Comparison of ENCODE assay signal across 26 mouse cellular contexts in genomic region chr15:75190560-75190959, GRCm38 (mm10). TPM values are rescaled to one million over a fixed set of nuclear protein-coding genes. Genes with fewer than 3 reads are reported as not detected.
A peak's percentile ranks its signal among the peaks of the same experiment; 100 is the strongest.
DNase-seq lines count a peak whose midpoint lies in the region; ATAC-seq and TF ChIP-seq lines count a peak whose summit lies in the region.
"Not testable (repeated sequence)": the region's sequence is repeated elsewhere in the genome, so short reads cannot be mapped to it uniquely, and the experiment has no call there.
"Had no signal": no experiment of that assay in that cellular context is flagged by ENCODE, and none has a peak within 500 bp of the region (broad histone marks: within the 10 kb centered on the region; RNA-seq: fewer than 3 reads in every experiment).

No protein-coding gene starts in this region.

- not testable (repeated sequence) for H3K9me3 ChIP-seq in forebrain, postnatal 0 days (ENCODE audit: low read length); liver, postnatal 0 days (ENCODE audit: low read length); midbrain, postnatal 0 days (ENCODE audit: low read length)

- not testable (repeated sequence) for TF ChIP-seq EP300 in liver, postnatal 0 days (IDR thresholded peaks at IDR 0.05; ENCODE audit: low read depth)

- H3K9ac ChIP-seq in forebrain, postnatal 0 days; liver, postnatal 0 days (replicated peaks); midbrain, postnatal 0 days (replicated peaks; ENCODE audit: low read length, poor library complexity, severe bottlenecking): not testable (repeated sequence)

- DNase-seq in Patski (ENCODE audit: low read depth, low spot score); forebrain, postnatal 0 days; liver, postnatal 0 days; midbrain, postnatal 0 days (ENCODE audit: low spot score): not testable (repeated sequence)
- peak; percentile 18 for DNase-seq in heart, postnatal 4 days
- peak; percentile 25 for DNase-seq in kidney, postnatal 10 days
- DNase-seq in thymus, postnatal 14 days = peak; percentile 42

- H3K27me3 ChIP-seq in Patski; forebrain, postnatal 0 days (ENCODE audit: insufficient read depth, low read length); liver, postnatal 0 days (ENCODE audit: insufficient read depth, low read length); midbrain, postnatal 0 days (ENCODE audit: insufficient read depth, low read length): not testable (repeated sequence)

- not testable (repeated sequence) for ATAC-seq in Patski; forebrain, postnatal 0 days; liver, postnatal 0 days; midbrain, postnatal 0 days (ENCODE audit: low FRiP score)

- POLR2A ChIA-PET in Patski (lab: Charles Lee) = not testable (repeated sequence)

- TF ChIP-seq CTCF in Patski (IDR thresholded peaks at IDR 0.05) = peak; percentile 75
- peak; percentile 42 for TF ChIP-seq CTCF in forebrain, postnatal 0 days (IDR thresholded peaks at IDR 0.05; ENCODE audit: low read depth)
- peak; percentile 54 for TF ChIP-seq CTCF in liver, postnatal 0 days (IDR thresholded peaks at IDR 0.05; ENCODE audit: low read depth)
- TF ChIP-seq CTCF in midbrain, postnatal 0 days (IDR thresholded peaks at IDR 0.05) = peak; percentile 57

- in situ Hi-C loops in Patski (cut with MboI; ENCODE audit: low pct_unique_long_range_greater_than_20kb) = not testable (repeated sequence)

- H3K36me3 ChIP-seq in forebrain, postnatal 0 days (ENCODE audit: insufficient read depth); liver, postnatal 0 days (replicated peaks; ENCODE audit: insufficient read depth, low read length); midbrain, postnatal 0 days (ENCODE audit: insufficient read depth, low read length): not testable (repeated sequence)

- H3K4me3 ChIP-seq in forebrain, postnatal 0 days (ENCODE audit: low read depth, low read length); liver, postnatal 0 days (ENCODE audit: low read depth, low read length); midbrain, postnatal 0 days (ENCODE audit: low read depth, low read length): not testable (repeated sequence)

- CTCF ChIA-PET in Patski (lab: Charles Lee) = interaction anchor here (0.8 to 1.7 kb wide), 4 partner anchors 9 to 101 kb away, joined by 3 to 4 read pairs (median 3); no protein-coding TSS in a partner anchor

- WGBS in forebrain, postnatal 0 days = 5% methylated on average over 1 of the region's 3 CpGs
- WGBS in liver, postnatal 0 days (ENCODE audit: insufficient replicate concordance) = 2% methylated on average over 1 of the region's 3 CpGs
- WGBS in midbrain, postnatal 0 days = 0% methylated on average over 1 of the region's 3 CpGs

- not testable (repeated sequence) for H3K27ac ChIP-seq in forebrain, postnatal 0 days (ENCODE audit: low read depth, low read length); liver, postnatal 0 days (ENCODE audit: low read depth); midbrain, postnatal 0 days (ENCODE audit: low read depth, low read length)

- H3K4me1 ChIP-seq in forebrain, postnatal 0 days (ENCODE audit: insufficient read depth); liver, postnatal 0 days (ENCODE audit: insufficient read depth); midbrain, postnatal 0 days (ENCODE audit: insufficient read depth, low read length): not testable (repeated sequence)

- H3K4me2 ChIP-seq in forebrain, postnatal 0 days (ENCODE audit: low read depth); liver, postnatal 0 days (ENCODE audit: low read depth, low read length); midbrain, postnatal 0 days (ENCODE audit: low read depth, low read length, poor library complexity, severe bottlenecking): not testable (repeated sequence)

RNA-seq across cellular contexts. Expression of gene BC025446, which starts 25.6 kb away (rescaled TPM):
- 0.77 TPM for polyA plus RNA-seq in Patski (2021)
- total RNA-seq in forebrain, postnatal 0 days (2014; rRNA removed) = not detected in 2 replicates
- not detected in 2 replicates for polyA plus RNA-seq in forebrain, postnatal 0 days (2015; fragmentation: Nextera tagmentation; extraction: Ambion mirVana)
- not detected for total RNA-seq in heart, postnatal 4 days (2021)
- 24.7 and 28.0 TPM in 2 replicates for polyA plus RNA-seq in liver, postnatal 0 days (2015; fragmentation: Nextera tagmentation; extraction: Ambion mirVana)
- not detected in 2 replicates for total RNA-seq in midbrain, postnatal 0 days (2014; rRNA removed)
- not detected in 2 replicates for polyA plus RNA-seq in midbrain, postnatal 0 days (2015; fragmentation: Nextera tagmentation; extraction: Ambion mirVana)
- total RNA-seq: adrenal gland, postnatal 36 days; heart, adult 8-10 months; layer of hippocampus, adult 18-20 months; left cerebral cortex, adult 18-20 months; megakaryocyte-erythroid progenitor cell, adult 5-6 weeks; monocyte, adult 5-6 weeks had no signal
- polyA plus RNA-seq: CD4-positive, CD25-positive, alpha-beta regulatory T cell, adult 4 months; cerebellum, adult 2 months; cortical plate, adult 2 months; embryonic facial prominence, embryonic 14.5 days; heart, embryonic 16.5 days; hindbrain, embryonic 15.5 days; limb, embryonic 10.5 days; neural tube, embryonic 13.5 days; spleen, adult 2 months had no signal

RNA-seq across cellular contexts. Expression of gene Ly6g, which starts 35.5 kb away (rescaled TPM):
- polyA plus RNA-seq in Patski (2021) = not detected
- total RNA-seq in forebrain, postnatal 0 days (2014; rRNA removed) = not detected in 2 replicates
- polyA plus RNA-seq in forebrain, postnatal 0 days (2015; fragmentation: Nextera tagmentation; extraction: Ambion mirVana) = not detected in 2 replicates
- under 1 TPM in 1 of 2 experiments, not detected in 1; 0.68 TPM for total RNA-seq in heart, postnatal 4 days (2021)
- polyA plus RNA-seq in liver, postnatal 0 days (2015; fragmentation: Nextera tagmentation; extraction: Ambion mirVana) = 5.5 and 6.3 TPM in 2 replicates
- total RNA-seq in midbrain, postnatal 0 days (2014; rRNA removed) = not detected in 2 replicates
- polyA plus RNA-seq in midbrain, postnatal 0 days (2015; fragmentation: Nextera tagmentation; extraction: Ambion mirVana) = not detected in 2 replicates
- total RNA-seq: adrenal gland, postnatal 36 days; gastrocnemius, adult 8-10 months; heart, adult 8-10 months; layer of hippocampus, adult 18-20 months; left cerebral cortex, adult 18-20 months; monocyte, adult 5-6 weeks had no signal
- polyA plus RNA-seq: CD4-positive, CD25-positive, alpha-beta regulatory T cell, adult 4 months; cerebellum, adult 2 months; cortical plate, adult 2 months; embryonic facial prominence, embryonic 14.5 days; hindbrain, embryonic 15.5 days; limb, embryonic 10.5 days; liver, embryonic 11.5 days; lung, embryonic 16.5 days; neural tube, embryonic 13.5 days; urinary bladder, adult 2 months had no signal

Comparison
In these comparisons a context has a peak if more than half of its experiments do, and no peak if none do; other contexts are left out.
1. RNA of gene BC025446, which starts 25.6 kb away (polyA plus RNA-seq): 24.7 to 28.0 TPM in liver, postnatal 0 days; 0.77 TPM in Patski (single experiment), not detected in forebrain, postnatal 0 days and not detected in midbrain, postnatal 0 days; every median in the first group is over 10 times any median in the second.
2. Peak in every context shown above with its lines, with median percentiles within 50 percentile points of each other: CTCF ChIP-seq.